Mouse (Mus musculus) megakaryocyte-erythroid progenitor cell, adult 5 weeks (primary cell): Measurements from ENCODE around the gene Gpx4. TPM values are rescaled to one million over a fixed set of nuclear protein-coding genes. Genes with fewer than 3 reads are reported as not detected.

Source experiments
- polyA plus RNA-seq: library from polyadenylated mRNA; stranded (reverse); fragments of >175 nt; gene quantifications from 2 replicates; pipeline ENCODE4 v1.2.3, GENCODE M21; 2012

Gpx4 gene
- polyA plus RNA-seq, result 1,103 and 1,136 TPM in 2 replicates

GRCm38 (mm10) chr10:80047041-80047565 is at the start of gene Gpx4:
Gene Gpx4 (plus strand): TSS chr10:80047166.

DNA sequence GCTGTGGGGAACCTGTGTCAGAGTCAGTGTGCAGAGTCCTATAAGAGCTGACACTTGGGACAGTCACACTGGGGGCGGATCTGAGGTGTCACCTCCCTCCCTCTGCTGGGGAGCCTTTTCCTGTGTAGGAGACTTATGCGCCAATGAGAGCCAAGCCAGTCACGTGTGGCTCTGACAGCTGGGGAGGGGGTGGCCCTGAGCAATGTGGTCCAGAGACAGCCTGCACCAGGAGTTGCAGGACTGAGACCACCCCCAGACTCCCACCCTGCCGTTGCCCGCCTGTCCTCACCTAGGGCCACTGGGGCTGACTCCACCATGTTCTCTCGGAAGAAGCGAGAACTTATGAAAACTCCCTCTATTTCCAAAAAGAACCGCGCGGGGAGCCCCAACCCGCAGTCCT is 30.5 kb upstream of the Gpx4 start, which contains the start of gene Arhgap45:
Arhgap45 (plus strand) TSS at position 143 of the 400 bp plus-strand sequence.

DNA sequence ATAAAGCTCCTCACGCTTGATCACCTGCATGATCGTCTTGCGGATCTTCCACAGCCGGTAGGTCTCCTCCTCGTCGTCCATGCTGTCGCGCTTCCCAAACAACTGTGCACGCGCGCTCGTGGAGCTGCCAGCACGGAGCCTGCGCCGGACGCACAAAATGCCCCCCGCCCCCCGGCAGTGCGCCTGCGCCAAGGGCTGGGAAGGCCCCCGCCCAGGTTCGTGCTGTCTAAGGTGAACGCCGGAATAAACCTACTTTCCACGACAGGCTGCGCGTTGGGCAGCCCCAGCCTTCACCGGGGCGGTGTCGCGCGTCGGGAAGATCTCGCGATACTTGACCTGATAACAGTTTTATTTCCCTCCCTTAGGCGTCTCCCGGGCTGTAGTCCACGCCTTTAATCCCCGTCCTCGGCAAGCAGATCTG is 7.4 kb upstream of the Gpx4 start, which contains the start of gene Polr2e:
Polr2e (minus strand) TSS at position 237 of the 421 bp plus-strand sequence.

GRCm38 (mm10) chr10:80105460-80105859 is 58.5 kb downstream of the Gpx4 start, which contains the start of gene Sbno2:
Gene Sbno2 (minus strand): TSS chr10:80105571.

Other genes with a start within 250 kb of the Gpx4 start
- 0.04 and 0.30 TPM in 2 replicates for gene Misp, start 226.2 kb upstream of the Gpx4 start, polyA plus RNA-seq
- gene Ptbp1, start 192.7 kb upstream of the Gpx4 start, polyA plus RNA-seq, result 1,442 and 1,522 TPM in 2 replicates
- 5,178 and 10,445 TPM in 2 replicates for gene Prtn3, start 172.7 kb upstream of the Gpx4 start, polyA plus RNA-seq
- 288 and 339 TPM in 2 replicates for gene Plppr3, start 172.5 kb upstream of the Gpx4 start, polyA plus RNA-seq
- gene Elane, start 160.9 kb upstream of the Gpx4 start, polyA plus RNA-seq, result 4,000 and 7,851 TPM in 2 replicates
- 0.94 and 1.3 TPM in 2 replicates for gene Cfd, start 156.3 kb upstream of the Gpx4 start, polyA plus RNA-seq
- 69.1 and 76.6 TPM in 2 replicates for gene Med16, start 138.2 kb upstream of the Gpx4 start, polyA plus RNA-seq
- gene Gm26602, start 136.3 kb upstream of the Gpx4 start, polyA plus RNA-seq, result 2.1 TPM in 1 of 2 replicates, not detected in the other
- 0.41 and 0.64 TPM in 2 replicates for gene Kiss1r, start 130.2 kb upstream of the Gpx4 start, polyA plus RNA-seq
- gene R3hdm4, start 126.0 kb upstream of the Gpx4 start, polyA plus RNA-seq, result 230 and 265 TPM in 2 replicates
- 94.7 and 145 TPM in 2 replicates for gene Arid3a, start 120.1 kb upstream of the Gpx4 start, polyA plus RNA-seq
- 54.4 and 61.7 TPM in 2 replicates for gene Wdr18, start 87.0 kb upstream of the Gpx4 start, polyA plus RNA-seq
- 0.09 and 0.12 TPM in 2 replicates for gene Grin3b, start 76.5 kb upstream of the Gpx4 start, polyA plus RNA-seq
- gene Tmem259, start 62.8 kb upstream of the Gpx4 start, polyA plus RNA-seq, result 378 and 414 TPM in 2 replicates
- gene Cnn2, start 58.6 kb upstream of the Gpx4 start, polyA plus RNA-seq, result 245 and 295 TPM in 2 replicates
- 54.4 and 60.8 TPM in 2 replicates for gene Abca7, start 50.7 kb upstream of the Gpx4 start, polyA plus RNA-seq
- gene Arhgap45, start 30.5 kb upstream of the Gpx4 start, polyA plus RNA-seq, result 397 and 427 TPM in 2 replicates
- gene Polr2e, start 7.4 kb upstream of the Gpx4 start, polyA plus RNA-seq, result 217 and 273 TPM in 2 replicates
- gene Sbno2, start 58.4 kb downstream of the Gpx4 start, polyA plus RNA-seq, result 77.6 and 78.0 TPM in 2 replicates
- gene Stk11, start 68.6 kb downstream of the Gpx4 start, polyA plus RNA-seq, result 176 and 185 TPM in 2 replicates
- gene Atp5d, start 91.5 kb downstream of the Gpx4 start, polyA plus RNA-seq, result 1,245 and 1,266 TPM in 2 replicates
- gene Cbarp, start 93.7 kb downstream of the Gpx4 start, polyA plus RNA-seq, result 32.3 and 53.4 TPM in 2 replicates
- 312 and 336 TPM in 2 replicates for gene Midn, start 101.1 kb downstream of the Gpx4 start, polyA plus RNA-seq
- gene Cirbp, start 118.8 kb downstream of the Gpx4 start, polyA plus RNA-seq, result 43.7 and 63.7 TPM in 2 replicates
- gene 1600002K03Rik, start 125.8 kb downstream of the Gpx4 start, polyA plus RNA-seq, result 9.2 and 11.3 TPM in 2 replicates
- gene Efna2, start 132.3 kb downstream of the Gpx4 start, polyA plus RNA-seq, result 1.1 and 2.4 TPM in 2 replicates
- 29.1 and 31.3 TPM in 2 replicates for gene Mum1, start 179.3 kb downstream of the Gpx4 start, polyA plus RNA-seq
- gene Ndufs7, start 202.0 kb downstream of the Gpx4 start, polyA plus RNA-seq, result 178 and 185 TPM in 2 replicates
- gene Gamt, start 213.8 kb downstream of the Gpx4 start, polyA plus RNA-seq, result 5.0 and 5.2 TPM in 2 replicates
- gene Dazap1, start 214.3 kb downstream of the Gpx4 start, polyA plus RNA-seq, result 594 and 636 TPM in 2 replicates
- gene Rps15, start 245.3 kb downstream of the Gpx4 start, polyA plus RNA-seq, result 9,463 and 9,670 TPM in 2 replicates
- gene Apc2, start 248.8 kb downstream of the Gpx4 start, polyA plus RNA-seq, result 0.43 and 0.77 TPM in 2 replicates